Mouse (Mus musculus): Measurements from ENCODE around the gene Angptl2.

The Angptl2 gene

DNA sequence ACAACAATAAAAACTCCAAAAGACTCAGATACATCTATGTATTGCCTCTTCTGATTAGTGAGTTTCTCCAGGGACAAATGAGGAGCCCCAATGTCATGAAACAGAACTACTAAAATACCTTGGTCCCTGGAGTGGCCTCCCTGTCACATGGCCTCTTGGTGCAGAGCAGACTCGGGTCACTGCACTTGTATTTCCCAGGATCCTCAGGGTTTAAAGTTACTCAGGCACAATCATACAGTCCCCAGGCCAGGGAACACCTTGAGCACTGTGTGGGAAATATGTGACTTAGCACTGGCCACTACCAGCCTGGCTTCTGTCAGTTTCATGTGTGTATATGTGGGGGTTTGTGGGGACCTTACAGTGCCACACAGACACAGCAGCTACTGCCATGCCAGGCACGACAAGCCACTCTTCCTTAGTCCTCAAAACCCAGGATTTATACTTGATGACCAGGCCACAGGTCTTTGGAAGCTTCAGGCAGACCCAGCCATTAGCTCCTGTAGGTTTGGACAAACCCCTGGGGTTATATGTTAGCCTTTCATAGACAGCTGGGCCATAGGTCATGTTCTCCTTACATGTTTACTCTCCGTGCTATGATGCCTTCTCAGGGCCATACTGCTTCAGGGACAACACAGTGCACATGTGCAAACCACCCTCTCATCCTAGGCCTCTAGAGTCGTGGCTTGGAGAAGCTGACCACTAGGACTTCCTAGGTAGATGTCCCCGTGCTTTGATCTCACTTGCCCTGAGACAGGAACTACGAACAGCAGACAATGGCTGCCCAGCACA, 17.1 kb downstream of the Angptl2 start:
- DNase-seq = no peak

DNA sequence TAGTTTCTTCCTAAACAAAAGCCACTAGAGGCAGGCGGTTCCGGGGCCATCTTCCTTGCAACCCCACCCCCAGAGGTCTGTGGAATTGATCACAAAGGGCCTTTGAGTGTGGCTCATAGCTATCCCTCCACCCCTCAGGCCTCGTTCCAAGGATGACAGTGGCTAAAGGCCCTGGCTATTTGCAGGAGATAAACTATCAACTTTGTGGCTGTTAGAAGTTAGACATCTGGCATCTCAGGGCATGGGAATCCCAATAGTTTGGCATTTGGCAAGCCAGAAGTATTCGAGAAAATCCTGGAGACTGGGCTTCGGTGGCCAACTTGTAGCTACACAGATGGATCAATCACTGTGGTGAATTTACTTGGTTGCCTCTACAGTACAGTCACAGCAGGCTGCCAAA, 18.0 kb downstream of the Angptl2 start:
- no peak for DNase-seq

DNA sequence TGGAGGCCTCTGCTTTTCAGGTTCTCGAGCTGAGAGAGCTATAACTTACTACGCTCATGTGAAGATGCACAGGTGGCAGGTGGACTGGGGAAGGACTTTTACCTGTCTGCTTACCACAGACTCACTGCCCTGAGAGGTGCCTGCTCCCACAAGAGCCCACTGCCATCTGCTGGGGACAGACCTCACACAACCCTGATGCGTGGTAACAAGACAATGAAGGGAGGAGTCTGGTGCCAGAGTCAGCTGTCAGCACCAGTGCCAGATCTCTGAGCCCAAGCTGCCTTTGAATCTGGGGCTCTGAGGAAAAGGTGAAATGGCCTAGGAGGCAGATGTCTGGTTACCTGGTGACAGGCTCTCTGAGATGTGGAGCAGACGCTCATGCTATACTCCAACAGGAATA, 19.0 kb downstream of the Angptl2 start:
- DNase-seq = peak; percentile 52 to 66

DNA sequence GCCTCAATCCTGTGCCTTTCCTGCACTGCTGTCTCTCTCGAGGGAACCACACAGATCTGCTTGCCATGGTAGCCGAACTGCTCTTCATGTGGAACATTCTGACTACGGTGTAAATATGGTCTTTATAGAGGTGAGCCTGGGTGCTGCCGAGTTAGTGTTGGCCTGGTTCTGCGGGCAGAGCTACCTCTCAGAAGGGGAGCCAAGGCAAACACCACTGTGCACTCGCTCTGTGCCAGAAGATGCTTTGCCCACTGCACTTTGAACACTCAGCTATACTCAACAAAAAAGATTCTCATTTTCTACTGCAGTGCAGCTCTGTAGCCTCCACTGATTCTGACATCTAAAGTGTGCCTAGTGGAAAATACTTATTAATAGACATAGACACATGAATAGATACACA, 21.7 kb downstream of the Angptl2 start:
- DNase-seq = no peak

DNA sequence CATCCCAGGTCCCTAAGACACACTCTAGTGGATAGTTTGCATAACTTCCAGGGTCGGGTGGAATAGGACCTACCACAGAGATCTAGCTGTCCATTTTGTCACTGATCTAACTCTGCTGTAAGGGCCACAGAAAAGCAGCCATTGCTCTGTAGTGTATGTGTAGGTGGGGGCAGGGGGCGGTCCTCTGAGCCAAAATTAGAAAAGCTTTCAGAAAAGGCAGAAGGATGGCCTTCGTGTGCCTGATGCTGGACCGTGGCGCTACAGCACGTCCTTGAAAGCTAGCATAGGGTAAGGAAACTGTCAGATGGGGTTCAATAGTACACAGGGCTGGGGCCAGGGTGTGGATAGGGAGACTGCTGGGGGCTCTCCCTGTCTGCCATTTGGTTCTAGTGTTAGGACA, 29.0 kb downstream of the Angptl2 start:
- DNase-seq = no peak

DNA sequence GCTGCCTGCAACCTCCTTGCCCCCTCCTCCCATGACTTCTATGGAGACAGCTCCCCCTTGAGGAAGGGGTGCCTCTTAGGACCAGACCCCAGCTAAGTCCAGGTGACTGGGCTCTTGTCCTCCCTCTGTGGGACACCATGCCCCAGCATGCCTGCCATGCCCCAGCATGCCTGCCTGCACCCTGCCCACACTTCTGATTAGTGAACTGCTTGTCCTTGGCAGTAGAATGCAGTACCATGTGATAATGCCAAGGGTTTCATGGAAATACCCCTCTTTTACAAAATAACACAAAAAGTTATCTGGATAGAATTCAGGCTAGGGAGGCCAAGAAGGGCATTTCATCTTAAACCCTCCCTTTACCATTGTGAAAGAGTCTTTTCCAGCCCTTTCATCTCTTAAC, 29.5 kb downstream of the Angptl2 start:
- no peak for DNase-seq

DNA sequence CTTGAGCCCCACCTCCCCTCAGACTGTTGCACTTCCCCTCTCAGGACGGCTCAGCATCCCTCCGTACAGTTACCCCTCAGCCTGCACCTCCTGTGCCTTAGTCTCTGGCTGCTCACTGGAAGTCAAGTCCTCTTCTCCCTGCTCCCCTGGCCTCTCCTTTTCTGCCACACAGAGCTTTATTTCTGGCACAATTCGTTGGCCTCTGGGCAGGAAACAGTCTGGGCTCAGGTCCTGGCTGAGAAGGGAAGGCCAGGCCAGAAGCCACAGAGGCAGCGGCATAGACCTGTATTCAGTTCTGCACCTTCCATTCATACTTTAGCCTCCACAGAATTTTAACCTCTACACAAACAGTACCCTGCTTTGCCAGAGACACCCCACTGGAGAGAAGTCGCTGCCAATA, 31.0 kb downstream of the Angptl2 start:
- peak; percentile 35 to 43 for DNase-seq

DNA sequence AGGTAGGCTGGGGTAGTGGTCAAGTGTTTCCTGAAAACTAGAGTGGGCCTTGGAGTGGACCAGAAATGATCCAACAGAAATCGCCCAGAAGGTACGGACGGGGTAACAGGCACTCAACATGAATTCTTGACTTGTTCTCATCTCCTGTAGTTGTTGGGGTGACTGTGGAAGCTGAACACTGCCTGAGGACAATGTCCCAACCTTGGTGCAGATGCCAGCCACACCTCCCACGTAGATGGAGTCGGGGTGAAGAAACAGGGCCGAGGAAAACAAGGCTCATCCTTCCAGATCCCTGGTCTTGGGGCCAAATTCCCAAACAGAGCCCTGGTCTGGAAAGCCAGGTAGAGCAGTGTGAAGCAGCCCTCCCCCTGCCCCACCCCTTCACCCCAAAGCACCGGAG, 32.7 kb downstream of the Angptl2 start:
- DNase-seq = no peak

DNA sequence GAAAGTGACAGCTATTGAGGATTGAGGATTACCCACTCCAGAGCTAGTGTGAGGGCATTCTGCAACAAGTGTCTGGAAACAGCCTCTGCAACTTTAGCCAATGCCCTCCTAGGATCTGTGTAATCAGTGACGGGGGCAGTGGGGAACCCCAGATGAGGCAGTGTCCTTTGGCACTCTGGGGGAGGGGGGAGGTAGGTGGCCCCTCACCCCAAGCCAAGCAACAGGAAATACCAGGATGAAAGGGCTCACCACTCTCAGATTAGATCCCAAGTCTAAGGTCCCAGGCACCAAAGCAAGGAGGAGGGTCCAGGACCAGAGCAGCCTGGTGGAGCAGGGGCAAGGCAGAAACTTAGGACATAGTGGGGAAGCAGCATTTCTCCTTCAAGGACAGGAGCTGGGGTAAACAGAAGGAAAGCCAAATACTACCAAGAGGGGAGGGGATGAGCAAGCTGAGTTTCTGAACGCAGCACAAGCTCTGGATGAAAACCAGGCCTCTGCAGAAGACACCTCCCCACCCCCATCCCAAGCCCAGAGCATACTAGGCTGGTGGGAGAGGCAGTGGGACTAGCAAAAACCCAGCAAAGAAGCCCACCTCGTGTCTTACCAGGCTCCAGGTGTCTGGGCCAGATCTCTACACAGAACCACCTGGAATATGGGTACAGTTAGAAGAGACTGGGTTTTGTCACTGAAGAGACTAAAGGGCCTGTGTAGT, 34.2 kb downstream of the Angptl2 start:
- DNase-seq = no peak

DNA sequence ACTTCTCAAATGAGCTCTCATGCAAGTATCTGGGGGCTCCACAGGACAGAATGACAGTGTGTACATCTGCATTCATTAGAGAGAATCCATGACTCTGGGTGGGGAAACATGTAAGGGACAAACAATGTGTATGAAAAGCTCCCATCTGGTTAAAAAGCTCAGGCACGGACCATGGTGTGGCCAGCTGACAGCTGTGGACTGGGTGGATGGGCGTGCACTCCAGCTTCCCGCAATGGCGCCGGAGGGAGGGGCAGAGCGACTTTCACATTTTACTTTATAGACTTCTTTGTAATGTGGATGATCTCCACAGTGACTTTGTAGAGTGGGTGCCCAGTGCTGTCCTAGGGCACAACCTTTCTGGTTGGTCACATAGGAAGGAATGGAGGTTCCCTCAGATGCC, 36.9 kb downstream of the Angptl2 start:
- no peak for DNase-seq

DNA sequence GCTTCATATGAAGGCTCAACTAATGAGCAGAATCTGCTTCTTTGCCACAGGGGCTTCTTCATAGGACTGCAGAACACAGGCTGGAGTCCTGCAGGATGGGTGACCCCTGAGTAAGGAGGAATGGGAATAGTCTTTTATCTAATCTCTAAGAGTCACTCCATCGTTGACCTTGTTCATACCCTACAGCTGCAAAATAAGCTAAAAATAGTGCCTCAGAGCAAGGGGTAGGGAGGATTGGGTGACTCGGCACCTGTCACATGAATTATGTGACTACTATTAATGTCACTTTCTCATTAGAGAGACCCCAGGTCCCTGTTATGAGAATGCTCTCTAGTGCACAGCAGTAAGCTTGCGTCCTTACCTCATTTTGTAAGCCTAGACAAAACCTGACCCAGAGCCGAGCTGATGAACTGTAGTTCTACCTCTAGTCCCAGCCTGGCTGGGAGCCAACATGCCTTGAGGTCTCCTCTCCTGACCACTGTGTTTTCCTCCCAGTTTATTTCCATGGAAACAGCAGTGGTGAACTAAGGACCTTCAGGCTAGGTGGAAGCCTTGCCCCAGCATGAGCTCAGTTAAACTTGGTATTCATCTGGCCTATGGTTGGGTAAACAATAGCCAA, 37.8 kb downstream of the Angptl2 start:
- DNase-seq = no peak

DNA sequence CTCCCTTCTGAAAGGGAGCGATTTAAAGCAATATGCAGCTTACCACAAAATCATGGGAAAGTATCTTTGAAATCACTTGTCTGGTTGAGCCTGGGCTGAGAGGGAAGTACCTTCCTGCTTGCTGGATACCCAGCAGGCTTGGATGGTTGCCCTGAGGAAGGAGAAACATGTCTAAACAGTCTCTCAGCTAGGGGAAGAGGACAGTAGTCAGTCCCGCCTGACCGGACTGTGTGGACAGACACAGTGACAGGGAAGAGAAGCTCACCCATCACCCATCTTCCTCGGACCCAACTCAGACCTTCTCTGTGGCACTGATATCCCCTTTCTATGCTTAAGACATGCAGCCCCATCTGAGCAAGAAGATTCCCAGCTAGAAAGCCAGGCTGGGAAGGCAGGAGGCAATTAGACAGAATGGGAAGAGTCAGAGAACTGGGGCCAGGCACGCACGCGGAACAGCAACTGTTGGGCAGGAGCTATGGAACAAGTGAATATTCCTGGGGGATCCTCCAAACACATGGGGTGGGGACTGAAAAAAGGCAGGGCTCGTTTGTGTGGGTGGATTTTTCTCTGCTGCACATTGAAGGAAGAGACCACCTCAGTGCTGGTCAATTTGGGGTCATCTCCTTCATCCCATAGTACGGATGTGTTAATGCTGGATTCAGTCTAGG, 38.6 kb downstream of the Angptl2 start:
- DNase-seq = peak; percentile 64 to 71

DNA sequence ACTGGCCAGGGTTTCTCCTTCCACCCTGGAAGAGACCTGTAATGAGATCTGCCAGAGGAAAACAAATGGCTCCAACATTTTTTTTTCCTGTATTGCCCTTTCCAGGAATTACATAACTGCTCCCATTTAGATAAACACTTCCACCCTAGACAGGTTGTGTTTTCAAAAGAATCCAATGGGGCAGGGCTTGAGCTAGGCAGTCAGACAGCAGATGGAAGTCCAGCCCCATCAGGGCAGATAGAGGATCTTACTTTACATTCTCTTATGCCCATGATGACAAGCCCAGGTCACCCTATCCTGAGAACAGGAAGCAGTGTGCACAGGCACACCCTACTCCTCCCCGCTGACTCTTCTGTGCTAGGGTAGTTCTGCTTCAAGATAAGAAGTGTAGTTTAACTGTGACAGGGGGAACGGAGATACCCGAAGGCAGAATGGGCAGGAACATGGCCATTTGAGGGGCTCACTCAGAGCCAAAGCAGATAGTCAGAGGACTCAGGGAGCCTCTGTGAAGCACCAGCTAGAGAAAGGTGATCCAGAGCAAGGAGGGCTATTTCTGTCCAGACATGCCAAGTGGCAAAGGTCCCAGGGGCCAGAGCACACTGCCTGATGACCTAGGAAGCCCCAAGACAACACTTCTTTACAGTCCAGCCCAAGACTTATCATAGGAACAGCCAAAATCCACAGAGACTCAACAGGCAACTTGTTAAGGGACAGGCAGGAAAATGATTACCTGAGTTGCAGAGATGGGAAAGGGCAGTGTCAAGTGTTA, 41.1 kb downstream of the Angptl2 start:
- peak; percentile 42 to 48 for DNase-seq

DNA sequence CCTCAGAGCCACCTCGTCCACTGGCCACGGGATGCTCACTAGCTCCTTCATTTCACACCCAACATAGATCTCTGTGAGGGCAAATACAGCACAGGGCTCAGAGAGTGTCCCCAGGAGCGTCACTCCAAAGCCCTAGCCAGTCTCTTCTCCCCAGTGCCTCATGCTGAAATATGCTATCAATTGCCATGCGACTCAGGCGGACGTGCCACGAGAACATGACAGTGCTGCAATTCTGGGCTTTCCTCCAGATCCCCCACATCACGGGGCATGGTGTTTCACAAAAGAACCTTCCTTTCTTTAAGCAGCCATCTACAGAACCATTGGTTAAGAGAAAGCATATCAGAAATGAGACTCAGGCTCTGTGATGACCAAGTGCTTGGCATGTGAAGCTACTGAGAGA, 44.9 kb downstream of the Angptl2 start:
- DNase-seq = peak in 1 of 2 experiments; percentile 36

DNA sequence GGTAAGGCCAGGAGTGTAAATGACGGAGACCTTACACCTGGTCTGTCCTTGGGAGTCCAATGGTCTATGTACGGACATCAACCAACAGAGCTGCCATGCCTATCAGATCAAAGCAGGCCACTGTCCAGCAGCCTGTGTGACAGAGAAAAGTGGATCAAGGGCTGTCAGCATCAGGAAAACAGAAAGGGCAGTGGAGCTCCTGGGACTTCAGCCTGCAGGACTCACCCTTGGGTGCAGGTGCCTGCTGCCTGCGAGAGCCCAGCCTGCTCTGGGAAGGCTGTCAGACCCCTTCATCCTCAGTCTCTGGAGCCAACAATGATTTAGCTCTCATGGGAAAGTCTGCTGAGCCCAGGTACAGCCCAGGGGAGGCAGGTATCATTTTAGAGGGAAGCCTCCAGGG, 45.6 kb downstream of the Angptl2 start:
- DNase-seq = no peak

DNA sequence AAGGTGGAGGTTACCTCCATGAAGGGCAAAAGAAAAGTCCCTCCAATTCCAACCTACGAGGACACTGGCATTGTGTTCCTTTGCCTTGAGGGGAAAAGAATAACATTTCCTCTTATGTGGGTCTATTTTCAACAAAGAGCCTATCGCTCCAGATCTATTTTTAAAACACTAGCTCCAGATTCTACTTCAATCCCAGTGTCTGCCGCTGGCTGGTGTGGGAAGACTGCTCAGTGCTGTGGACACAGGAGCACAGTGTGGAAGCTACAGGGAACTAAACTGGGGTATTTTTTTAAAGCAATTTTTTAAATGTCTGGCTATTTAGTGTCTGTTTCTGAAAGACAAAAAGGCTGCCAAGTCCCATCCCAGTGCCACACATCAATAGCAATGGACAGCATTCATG, 49.9 kb downstream of the Angptl2 start:
- DNase-seq = no peak

DNA sequence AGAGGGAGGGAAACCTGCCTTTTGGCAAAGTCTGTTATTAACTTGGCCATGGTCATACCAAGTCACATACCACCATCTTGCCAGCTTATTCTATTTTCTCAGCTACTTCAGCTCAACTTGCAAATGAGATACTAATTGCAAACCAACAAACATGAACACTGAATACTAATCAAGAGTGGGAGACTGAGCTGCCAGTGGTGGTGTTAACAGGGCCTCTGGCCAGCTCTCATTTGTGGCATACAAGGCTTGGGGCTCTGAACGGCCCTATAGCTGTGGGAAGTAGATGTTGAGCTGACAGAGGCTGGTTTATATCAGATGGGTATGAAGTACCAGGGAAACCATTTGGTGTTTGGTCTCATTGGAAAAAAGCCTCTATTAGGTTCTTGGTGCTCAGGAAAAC, 51.2 kb downstream of the Angptl2 start:
- DNase-seq = no peak

DNA sequence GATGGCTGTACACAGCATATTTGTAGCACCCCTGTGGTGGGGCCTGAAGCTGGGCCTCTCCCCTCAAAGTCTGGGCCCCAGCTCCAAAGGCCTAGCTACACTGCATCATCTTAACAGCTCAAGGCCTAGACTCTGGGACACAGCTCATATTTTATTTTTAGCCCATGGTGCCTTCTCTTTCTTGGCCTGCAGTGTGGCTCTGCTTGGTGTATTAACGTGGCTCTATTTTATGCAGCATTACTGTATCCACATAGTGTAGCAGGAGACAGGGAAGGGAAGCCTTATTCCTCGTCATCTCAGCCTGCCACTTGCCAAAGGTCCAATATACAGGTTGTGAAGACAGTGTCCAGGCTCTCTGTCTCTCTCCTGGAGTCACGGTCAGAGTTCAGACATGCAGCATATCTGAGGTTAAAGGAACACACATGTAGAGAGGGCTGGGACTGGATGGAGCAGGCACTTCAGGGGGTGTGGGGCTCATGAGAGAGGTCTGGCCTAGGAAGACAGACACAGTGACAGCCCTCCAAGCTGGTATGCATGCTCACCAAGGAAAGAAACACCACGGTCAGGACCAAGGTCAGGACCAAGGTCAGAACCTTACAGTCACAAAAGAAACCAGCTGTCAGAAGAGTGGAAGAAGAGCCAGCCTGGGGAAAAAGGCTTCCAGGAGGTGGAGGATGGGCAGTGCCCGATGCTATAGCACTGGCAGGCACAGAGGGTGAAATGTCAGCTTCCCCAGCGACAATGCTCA, 52.7 kb downstream of the Angptl2 start:
- no peak for DNase-seq

DNA sequence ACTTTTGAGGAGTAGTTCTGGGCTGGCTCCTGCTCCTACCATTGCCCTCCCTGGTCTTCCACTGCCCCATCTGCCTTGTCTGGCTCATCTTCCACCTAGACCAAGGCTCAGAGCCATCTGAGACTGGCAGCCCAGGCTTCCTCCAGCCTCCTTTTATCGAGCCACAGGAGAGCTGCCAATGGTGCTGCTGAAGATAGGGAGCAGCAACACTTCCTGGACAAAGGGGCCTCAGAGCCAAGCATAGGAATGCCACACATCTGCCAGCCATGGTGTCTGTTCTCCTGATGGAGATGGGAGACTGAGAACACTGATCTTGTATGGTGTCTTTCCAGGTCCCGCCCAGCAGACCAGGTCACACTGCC, 53.2 kb downstream of the Angptl2 start:
- peak; percentile 50 to 65 for DNase-seq

DNA sequence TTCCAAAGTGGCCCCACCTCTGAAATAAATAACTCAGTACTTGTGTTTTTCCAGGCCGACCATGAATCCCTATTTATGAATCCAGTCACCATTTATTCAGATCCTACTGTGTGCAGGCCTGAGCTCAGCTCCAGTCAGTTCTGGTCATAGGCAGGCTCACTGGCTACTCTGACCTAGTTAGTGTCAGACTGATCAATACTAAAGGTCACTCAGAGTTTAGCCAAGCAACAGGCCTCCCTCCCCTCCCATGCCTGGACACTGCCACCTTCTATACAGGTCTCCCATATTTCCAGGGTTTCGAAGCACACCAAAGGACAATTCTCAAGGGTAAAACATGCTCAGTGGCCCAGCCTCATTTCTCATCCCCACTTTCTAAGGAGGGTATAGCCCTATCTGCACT, 54.7 kb downstream of the Angptl2 start:
- DNase-seq = no peak

DNA sequence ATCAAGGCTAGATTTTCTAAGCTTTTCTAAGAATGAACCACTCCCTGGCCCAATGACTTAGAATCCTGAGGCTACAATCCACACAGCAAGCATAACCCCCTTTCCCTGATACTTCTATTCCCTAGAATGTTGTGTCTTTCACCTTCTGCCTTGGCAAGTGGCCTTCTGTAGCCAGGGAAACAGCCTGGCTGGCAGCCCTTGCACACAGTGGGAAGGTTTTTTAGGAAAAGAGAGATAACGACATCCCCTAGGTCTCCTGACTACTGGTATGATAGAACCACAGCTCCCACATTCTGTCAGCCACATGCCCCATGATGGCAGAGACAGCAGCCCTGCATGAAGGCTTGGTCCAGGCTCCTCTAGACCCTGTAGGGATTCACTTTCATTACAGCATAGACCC, 55.6 kb downstream of the Angptl2 start:
- DNase-seq = no peak
